Mouse (Mus musculus) liver, embryonic 14.5 days (tissue): ENCODE measurements around the gene Nisch. TPM values are rescaled to one million over a fixed set of nuclear protein-coding genes. Genes with fewer than 3 reads are reported as not detected.

Experiments
- ATAC-seq: fragments of 200-750 bp; cut with Nextera tagmentation; 2 replicates; pipeline ENCODE4 v1.8.0; 2017; ENCODE audit warnings: moderate number of reproducible peaks, mild to moderate bottlenecking, moderate library complexity; ENCODE audit not compliant: insufficient read depth
- DNase-seq, 3 experiments: peaks; one replicate each; pipeline ENCODE4 v3.0.0-alpha.2; 2012 to 2013; ENCODE audit warnings: low read depth in 3 of 3, low spot score in 3 of 3
- H3K27ac ChIP-seq: fragments of 300-500 bp; sonication (generic); 2 replicates; pipeline ENCODE4 v1.5.1; 2014; ENCODE audit warnings: moderate library complexity, mild to moderate bottlenecking, control low read depth, inconsistent platforms
- H3K27me3 ChIP-seq: fragments of 300-500 bp; sonication (generic); 2 replicates; pipeline ENCODE4 v1.6.1; 2014; ENCODE audit warnings: mild to moderate bottlenecking, low read length, moderate library complexity; ENCODE audit not compliant: control insufficient read depth, insufficient read depth
- H3K36me3 ChIP-seq: fragments of 300-500 bp; sonication (generic); replicated peaks from 2 replicates; pipeline ENCODE4 v1.6.1; 2014; ENCODE audit warnings: low read depth; ENCODE audit not compliant: control insufficient read depth, insufficient read depth
- H3K4me1 ChIP-seq, 2 experiments: fragments of 200-500 bp in 1 of 2; fragments of 300-500 bp in 1 of 2; sonication (generic) in 1 of 2; replicated peaks; 2 replicates each; pipeline ENCODE4 v1.6.1; 2012 to 2014; ENCODE audit warnings: antibody characterized with exemption in 1 of 2, inconsistent platforms in 1 of 2, low read length in 1 of 2; ENCODE audit not compliant: control insufficient read depth in 2 of 2, insufficient read depth in 2 of 2
- H3K4me2 ChIP-seq: fragments of 300-500 bp; sonication (generic); 2 replicates; pipeline ENCODE4 v1.6.1; 2014; ENCODE audit warnings: low read depth, mild to moderate bottlenecking, control low read depth, moderate library complexity
- H3K4me3 ChIP-seq, 2 experiments: fragments of 200-500 bp in 1 of 2; fragments of 300-500 bp in 1 of 2; sonication (generic) in 1 of 2; 2 replicates each; pipeline ENCODE4 v1.5.1; 2012 to 2014; ENCODE audit warnings: low read depth in 2 of 2, low read length in 2 of 2, mild to moderate bottlenecking in 2 of 2, control low read depth in 1 of 2, inconsistent platforms in 1 of 2, moderate library complexity in 1 of 2; ENCODE audit not compliant: insufficient read depth in 1 of 2
- H3K9ac ChIP-seq: fragments of 300-500 bp; sonication (generic); replicated peaks from 2 replicates; pipeline ENCODE4 v1.6.1; 2014; ENCODE audit warnings: mild to moderate bottlenecking, control low read depth, moderate library complexity
- H3K9me3 ChIP-seq: fragments of 300-500 bp; sonication (generic); 2 replicates; pipeline ENCODE4 v1.6.1; 2016; ENCODE audit warnings: low read length, mixed read lengths; ENCODE audit not compliant: control insufficient read depth
- CTCF ChIP-seq: IDR thresholded peaks from 2 replicates; pipeline ENCODE4 v1.5.1; 2016; ENCODE audit warnings: antibody characterized with exemption, low read depth, control low read depth
- EP300 ChIP-seq: IDR thresholded peaks from 2 replicates; pipeline ENCODE4 v1.6.1; 2016; ENCODE audit warnings: antibody characterized with exemption, low read depth
- WGBS: fragments of 180-500 bp; shearing (Covaris S2); extraction: QIAGEN DNeasy Blood & Tissue Kit; methylation state at CpG from one replicate; pipeline ENCODE4 v1.1.7; 2014; ENCODE audit not compliant: insufficient replicate concordance; 5-methylcytosine and 5-hydroxymethylcytosine counted together
- polyA plus RNA-seq, 2 experiments: library from polyadenylated mRNA; depleted of rRNA in 1 of 2; stranded (reverse) in 1 of 2; unstranded in 1 of 2; fragments of >200 nt; fragmentation: Nextera tagmentation in 1 of 2; extraction: Ambion mirVana in 1 of 2; gene quantifications; 2 replicates each; pipeline versions ENCODE4 v1.2.1 to v1.2.3; 2012 to 2014

The Nisch gene
- polyA plus RNA-seq, 2 experiments, result 50.3 to 71.1 TPM

DNA sequence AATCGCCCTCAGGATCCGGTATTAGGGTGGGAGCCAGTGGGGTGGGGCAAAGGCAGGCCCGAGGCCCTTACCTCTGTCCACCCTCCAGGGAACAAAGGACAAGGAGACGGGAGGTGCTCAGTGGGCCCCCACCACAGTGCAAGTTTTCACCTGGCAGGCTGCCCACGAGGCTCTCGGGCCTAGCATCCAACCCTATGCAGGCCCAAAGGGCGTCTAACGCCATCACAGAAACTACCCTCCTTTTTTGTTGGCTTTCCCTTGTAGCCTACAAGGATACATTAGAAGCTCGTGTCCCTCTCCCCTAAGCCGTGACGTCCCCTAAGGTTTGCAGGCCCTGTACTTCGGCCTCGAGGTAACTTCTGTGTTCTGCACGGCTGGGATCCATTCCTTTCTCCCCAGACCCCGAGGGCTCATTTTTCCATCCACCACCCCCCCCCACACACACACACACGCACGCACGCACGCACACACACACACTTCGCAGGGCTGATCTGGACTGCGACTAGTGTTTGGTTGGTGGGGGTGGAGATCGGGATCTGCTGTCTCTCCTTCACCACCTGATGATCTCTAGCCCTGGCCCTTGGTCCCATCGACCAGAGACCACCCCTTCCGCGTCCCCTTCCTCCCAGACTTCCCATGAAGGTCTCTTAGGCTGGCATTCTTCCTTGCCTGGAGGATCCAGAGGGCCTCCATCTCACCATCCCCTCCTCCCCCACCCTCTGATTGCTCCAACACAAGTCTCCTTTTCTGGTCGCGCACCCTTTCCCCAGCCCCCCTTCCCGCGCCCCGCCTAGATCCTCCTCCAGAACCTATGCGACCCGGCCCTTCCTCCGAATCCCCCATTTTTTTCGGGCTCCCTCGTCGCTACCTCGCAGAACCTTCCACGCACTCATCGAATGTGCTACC lies 10.9 kb downstream of the Nisch start:
- TF ChIP-seq CTCF (no peak), EP300 (no peak)
- WGBS, result under 1% methylated on average over 39 of the region's 39 CpGs
- ATAC-seq (peak; percentile 25), DNase-seq (no peak)
- Histone ChIP-seq H3K27me3 (no peaks in the 10 kb centered on the region), H3K9ac (peak overlapping the region; percentile 80), H3K4me3 (peak overlapping the region; percentile 67 to 82), H3K27ac (peak overlapping the region; percentile 6), H3K36me3 (peaks cover 22% of the 10 kb centered on the region), H3K4me1 (peaks cover 7 to 22% of the 10 kb centered on the region in 2 experiments), H3K9me3 (no peaks in the 10 kb centered on the region), H3K4me2 (peak overlapping the region; percentile 78)

DNA sequence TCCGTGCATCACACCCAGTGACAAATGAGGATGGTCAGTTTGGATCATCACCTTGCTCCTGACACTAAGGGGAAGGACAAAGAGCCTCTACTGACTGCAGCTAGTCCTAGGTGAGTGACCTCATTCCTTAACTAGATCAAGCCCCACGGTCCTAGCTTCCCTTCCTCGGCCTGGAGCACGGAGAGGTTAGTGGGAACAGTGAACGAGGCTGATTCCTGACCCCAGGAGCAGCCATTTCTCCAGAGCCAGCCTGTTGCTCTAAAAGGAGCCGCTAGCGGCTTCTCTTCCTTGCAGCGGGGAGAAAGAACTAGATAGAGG lies 11.5 kb downstream of the Nisch start:
- DNase-seq, result no peak
- Histone ChIP-seq H3K9ac (peak overlapping the region; percentile 80), H3K4me1 (peaks cover 7 to 24% of the 10 kb centered on the region in 2 experiments)

DNA sequence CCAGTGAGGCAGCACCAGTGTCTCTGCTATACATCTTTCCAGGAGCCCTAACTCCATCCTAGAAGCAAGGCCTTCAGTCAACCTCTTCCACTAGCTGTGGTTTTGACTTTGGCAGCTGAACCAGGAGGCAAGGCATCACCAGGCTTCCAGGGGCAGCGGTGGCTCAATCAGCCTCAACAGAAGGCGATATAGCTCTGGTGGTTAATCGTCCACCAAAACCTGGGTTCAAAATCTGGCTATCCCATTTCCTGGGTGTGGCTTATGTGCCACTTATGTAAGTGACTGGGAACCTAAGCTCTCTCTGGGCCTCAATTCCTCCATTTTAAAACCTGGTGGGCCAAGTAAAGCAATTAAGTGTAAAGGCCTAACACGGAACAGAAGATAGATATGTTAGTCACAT lies 11.9 kb downstream of the Nisch start:
- TF ChIP-seq EP300 (no peak), CTCF (no peak)
- DNase-seq (no peak), ATAC-seq (no peak)
- Histone ChIP-seq H3K27ac (no peak overlapping the region), H3K4me2 (peak overlapping the region; percentile 78), H3K36me3 (peaks cover 28% of the 10 kb centered on the region), H3K27me3 (no peaks in the 10 kb centered on the region), H3K9me3 (no peaks in the 10 kb centered on the region), H3K4me1 (peaks cover 7 to 26% of the 10 kb centered on the region in 2 experiments), H3K9ac (peak overlapping the region; percentile 80), H3K4me3 (peak overlapping the region; percentile 67 to 82)
- 37% methylated on average over 4 of the region's 4 CpGs for WGBS

More for the DNA sequence above, 11.5 kb downstream of the Nisch start:
- H3K4me3 ChIP-seq, result peak overlapping the region; percentile 67 to 82
- H3K36me3 ChIP-seq, result peaks cover 27% of the 10 kb centered on the region
- H3K9me3 ChIP-seq, result no peaks in the 10 kb centered on the region
- ATAC-seq, result no peak
- no peak for TF ChIP-seq CTCF
- TF ChIP-seq EP300, result no peak
- H3K27me3 ChIP-seq, result no peaks in the 10 kb centered on the region
- H3K4me2 ChIP-seq, result peak overlapping the region; percentile 78
- peak overlapping the region; percentile 6 for H3K27ac ChIP-seq
- 19% methylated on average over 8 of the region's 8 CpGs for WGBS

DNA sequence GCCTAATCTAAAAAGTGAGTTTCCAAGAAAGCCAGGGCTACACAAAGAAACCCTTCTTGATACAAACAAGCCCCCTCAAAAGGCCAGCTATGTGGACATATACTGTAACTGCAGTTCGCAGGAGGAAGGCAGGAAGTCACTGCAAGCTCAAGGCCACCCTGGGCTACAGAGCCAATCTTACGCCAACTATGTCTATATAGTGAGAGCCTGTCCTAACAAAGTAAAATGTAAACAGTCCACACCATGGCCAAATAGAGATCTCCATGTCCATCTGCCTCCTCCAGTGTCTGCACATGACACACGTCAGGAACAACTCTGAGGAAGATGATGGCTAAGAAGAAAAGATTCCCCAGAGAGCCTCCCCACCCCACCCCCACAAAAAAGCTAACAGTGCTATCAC lies 16.7 kb downstream of the Nisch start:
- TF ChIP-seq EP300, result no peak
- TF ChIP-seq CTCF, result no peak
- peak; percentile 26; the same call in 1 of the 2 replicates for ATAC-seq
- Histone ChIP-seq H3K27ac (no peak overlapping the region), H3K4me3 (no peak overlapping the region), H3K9ac (no peak overlapping the region), H3K9me3 (no peaks in the 10 kb centered on the region), H3K4me2 (no peak overlapping the region), H3K4me1 (peaks cover 0 to 12% of the 10 kb centered on the region in 2 experiments; a peak in 3 of 4 replicates), H3K36me3 (peaks cover 32% of the 10 kb centered on the region), H3K27me3 (no peaks in the 10 kb centered on the region)
- no peak for DNase-seq
- WGBS, result 75% methylated on average over 3 of the region's 3 CpGs

DNA sequence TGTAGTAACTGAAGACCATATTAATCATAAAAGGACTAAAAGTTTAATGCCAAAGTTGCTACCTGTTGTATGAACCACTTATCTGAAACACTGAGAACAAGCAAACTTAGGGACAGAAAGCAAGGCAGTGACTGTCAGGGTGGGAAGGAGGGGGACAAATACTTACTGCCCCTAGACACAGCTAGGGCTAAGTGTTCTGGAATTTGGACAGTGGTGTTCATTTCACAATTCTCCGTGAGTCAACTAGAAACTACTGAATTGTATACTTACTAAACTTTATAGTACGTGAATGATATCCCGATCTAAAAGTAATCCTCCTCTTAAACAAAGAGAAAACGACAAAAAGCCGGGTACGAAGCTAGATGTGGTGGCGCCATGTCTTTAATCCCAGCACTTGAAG lies 17.1 kb downstream of the Nisch start:
- DNase-seq (no peak), ATAC-seq (no peak)
- Histone ChIP-seq H3K27me3 (no peaks in the 10 kb centered on the region), H3K27ac (no peak overlapping the region), H3K4me2 (no peak overlapping the region), H3K9me3 (no peaks in the 10 kb centered on the region), H3K36me3 (peaks cover 32% of the 10 kb centered on the region), H3K4me1 (peaks cover 0 to 8% of the 10 kb centered on the region in 2 experiments; a peak in 2 of 4 replicates), H3K4me3 (no peak overlapping the region), H3K9ac (no peak overlapping the region)
- no peak for TF ChIP-seq EP300
- no peak for TF ChIP-seq CTCF
- WGBS, result 77% methylated on average over 7 of the region's 7 CpGs
